Mouse (Mus musculus) brain, embryonic 14.5 days (tissue): ENCODE data around the gene Cbx6.
"Not testable (repeated sequence)": the region's sequence is repeated elsewhere in the genome, so short reads cannot be mapped to it uniquely, and the experiment has no call there.

Source experiments
- CTCF ChIP-seq: fragments of 200-500 bp; IDR thresholded peaks from 2 replicates; pipeline ENCODE4 v1.5.1; 2012; ENCODE audit warnings: inconsistent platforms, mild to moderate bottlenecking, moderate library complexity, borderline replicate concordance; ENCODE audit not compliant: insufficient read depth, insufficient read length; ENCODE audit errors: extremely low read depth
- POLR2A ChIP-seq: fragments of 200-500 bp; IDR thresholded peaks from 2 replicates; pipeline ENCODE4 v1.6.1; 2012; ENCODE audit warnings: mild to moderate bottlenecking, inconsistent platforms, borderline replicate concordance; ENCODE audit not compliant: poor library complexity, insufficient read depth, insufficient read length, severe bottlenecking; ENCODE audit errors: extremely low read depth

GRCm38 (mm10) chr15:79812840-79813239, 21.6 kb downstream of the Cbx6 start:
- not testable (repeated sequence) for TF ChIP-seq CTCF, POLR2A
